Mouse (Mus musculus): ENCODE measurements around the gene Trank1. TPM values are rescaled to one million over a fixed set of nuclear protein-coding genes. Genes with fewer than 3 reads are reported as not detected.

The Trank1 gene
- total RNA-seq, 1 experiment, result 0.76 TPM

DNA sequence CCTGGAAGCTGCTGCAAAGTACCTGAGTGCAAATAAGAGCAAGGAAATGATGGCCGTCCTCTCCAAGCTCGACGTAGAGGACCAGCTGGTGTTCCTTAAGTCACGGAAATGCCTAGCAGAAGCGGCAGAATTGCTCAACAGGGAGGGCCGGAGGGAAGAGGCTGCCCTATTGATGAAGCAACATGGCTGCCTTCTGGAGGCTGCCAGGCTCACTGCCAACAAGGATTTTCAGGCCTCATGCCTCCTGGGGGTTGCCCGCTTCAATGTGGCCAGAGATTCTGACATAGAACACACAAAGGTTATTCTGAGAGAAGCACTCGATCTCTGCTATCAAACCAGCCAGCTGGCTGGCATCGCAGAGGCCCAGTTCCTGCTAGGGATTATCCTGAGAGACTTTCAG is 78.5 kb downstream of the Trank1 start:
- H3K4me1 ChIP-seq (ENCODE audit: control insufficient read depth in 2 of 2, insufficient read depth in 2 of 2, low read length in 2 of 2, poor library complexity in 1 of 2), result no peaks in the 10 kb centered on the region
- no peak overlapping the region for H3K9ac ChIP-seq (ENCODE audit: insufficient read depth, low read depth, low read length, poor library complexity, severe bottlenecking)
- DNase-seq (ENCODE audit: low read depth, low spot score), result no peak

DNA sequence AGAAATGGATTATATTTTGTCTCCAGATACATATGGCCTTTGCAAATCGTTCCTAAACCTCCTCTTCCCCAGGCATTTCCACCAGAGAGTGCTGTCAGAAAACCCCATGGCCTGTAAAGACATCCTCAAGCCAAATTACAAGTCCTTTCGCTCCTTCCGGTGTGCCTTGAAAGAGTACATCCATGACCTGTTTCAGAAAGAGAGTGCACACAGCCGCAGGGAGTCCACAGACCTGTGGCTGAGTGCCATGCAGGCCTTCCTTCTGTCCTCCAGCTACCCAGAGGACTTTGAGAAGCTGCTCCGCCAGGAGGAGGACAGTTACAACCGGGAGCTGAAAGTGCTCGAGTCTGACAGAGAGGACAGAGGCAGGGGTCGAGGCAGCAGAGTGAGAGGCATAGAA is 79.5 kb downstream of the Trank1 start:
- in situ Hi-C loops (cut with MboI; ENCODE audit: low sequenced_read_pairs in 2 of 2, unreplicated experiment in 2 of 2), result no loop called here
- no peak for TF ChIP-seq ZNF384 (IDR thresholded peaks at IDR 0.05; ENCODE audit: low read depth, low read length)
- TF ChIP-seq CHD2 (IDR thresholded peaks at IDR 0.05; ENCODE audit: low read depth, low read length), result no peak
- TF ChIP-seq ZC3H11A (IDR thresholded peaks at IDR 0.05; ENCODE audit: borderline replicate concordance, low read depth, low read length), result no peak
- no peak for TF ChIP-seq HCFC1 (IDR thresholded peaks at IDR 0.05; ENCODE audit: borderline replicate concordance, insufficient read depth, low read length)
- no peak for TF ChIP-seq MAFK (IDR thresholded peaks at IDR 0.05; ENCODE audit: insufficient read depth, low read depth, low read length)
- no peak overlapping the region for H3K4me3 ChIP-seq (ENCODE audit: insufficient read depth in 1 of 2, low read depth in 1 of 2, low read length in 2 of 2, poor library complexity in 1 of 2, severe bottlenecking in 1 of 2)
- H3K4me1 ChIP-seq (ENCODE audit: control insufficient read depth in 2 of 2, insufficient read depth in 2 of 2, low read length in 2 of 2, poor library complexity in 1 of 2), result no peaks in the 10 kb centered on the region
- no peak overlapping the region for H3K27ac ChIP-seq (ENCODE audit: insufficient read depth, low read depth, low read length, poor library complexity, severe bottlenecking)
- DNase-seq (ENCODE audit: low read depth, low spot score), result no peak
- no peaks in the 10 kb centered on the region for H3K9me3 ChIP-seq (ENCODE audit: control insufficient read depth, insufficient read depth, low read depth, low read length)
- no peak overlapping the region for H3K9ac ChIP-seq (ENCODE audit: insufficient read depth, low read depth, low read length, poor library complexity, severe bottlenecking)
- no peaks in the 10 kb centered on the region for H3K36me3 ChIP-seq (ENCODE audit: control insufficient read depth, insufficient read depth, low read length, poor library complexity, severe bottlenecking)

More for the DNA sequence above, 78.5 kb downstream of the Trank1 start:
- no peak for TF ChIP-seq ZC3H11A (IDR thresholded peaks at IDR 0.05; ENCODE audit: borderline replicate concordance, low read depth, low read length)
- no peak for TF ChIP-seq MAFK (IDR thresholded peaks at IDR 0.05; ENCODE audit: insufficient read depth, low read depth, low read length)
- no peak for TF ChIP-seq HCFC1 (IDR thresholded peaks at IDR 0.05; ENCODE audit: borderline replicate concordance, insufficient read depth, low read length)
- no peak for TF ChIP-seq ZNF384 (IDR thresholded peaks at IDR 0.05; ENCODE audit: low read depth, low read length)
- TF ChIP-seq CHD2 (IDR thresholded peaks at IDR 0.05; ENCODE audit: low read depth, low read length), result no peak
- in situ Hi-C loops (cut with MboI; ENCODE audit: low sequenced_read_pairs in 2 of 2, unreplicated experiment in 2 of 2), result no loop called here
- H3K27ac ChIP-seq (ENCODE audit: insufficient read depth, low read depth, low read length, poor library complexity, severe bottlenecking), result no peak overlapping the region
- H3K4me3 ChIP-seq (ENCODE audit: insufficient read depth in 1 of 2, low read depth in 1 of 2, low read length in 2 of 2, poor library complexity in 1 of 2, severe bottlenecking in 1 of 2), result no peak overlapping the region
- no peaks in the 10 kb centered on the region for H3K9me3 ChIP-seq (ENCODE audit: control insufficient read depth, insufficient read depth, low read depth, low read length)
- H3K36me3 ChIP-seq (ENCODE audit: control insufficient read depth, insufficient read depth, low read length, poor library complexity, severe bottlenecking), result no peaks in the 10 kb centered on the region

DNA sequence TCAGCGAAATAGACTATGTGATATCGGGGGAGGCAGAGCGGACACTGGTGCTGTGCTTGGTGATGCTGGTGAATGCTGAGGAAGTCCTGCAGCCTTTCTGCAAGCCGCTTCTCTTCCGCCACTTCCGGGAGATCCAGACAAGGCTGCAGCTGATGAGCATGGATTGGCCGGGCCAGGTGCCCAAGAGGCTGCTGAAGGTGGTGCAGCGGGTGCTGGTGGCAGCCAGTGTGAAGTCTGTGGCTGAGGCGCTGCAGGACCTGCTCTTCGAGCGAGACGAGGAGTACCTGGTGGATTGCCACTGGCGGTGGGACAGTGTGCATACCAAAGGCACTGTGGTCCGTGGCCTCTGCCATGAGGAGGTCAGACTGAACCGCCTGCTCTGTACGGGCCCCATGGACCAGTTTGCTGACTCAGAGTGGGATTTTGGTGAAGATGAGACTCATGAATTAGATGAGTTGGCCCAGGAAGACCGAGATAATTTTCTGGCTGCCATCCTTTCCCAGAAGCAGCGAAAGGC is 80.4 kb downstream of the Trank1 start:
- H3K4me1 ChIP-seq (ENCODE audit: control insufficient read depth in 2 of 2, insufficient read depth in 2 of 2, low read length in 2 of 2, poor library complexity in 1 of 2), result no peaks in the 10 kb centered on the region
- no peak overlapping the region for H3K9ac ChIP-seq (ENCODE audit: insufficient read depth, low read depth, low read length, poor library complexity, severe bottlenecking)
- H3K36me3 ChIP-seq (ENCODE audit: control insufficient read depth, insufficient read depth, low read length, poor library complexity, severe bottlenecking), result no peaks in the 10 kb centered on the region
- TF ChIP-seq CHD2 (IDR thresholded peaks at IDR 0.05; ENCODE audit: low read depth, low read length) (no peak), ZNF384 (IDR thresholded peaks at IDR 0.05; ENCODE audit: low read depth, low read length) (no peak), ZC3H11A (IDR thresholded peaks at IDR 0.05; ENCODE audit: borderline replicate concordance, low read depth, low read length) (no peak), MAFK (IDR thresholded peaks at IDR 0.05; ENCODE audit: insufficient read depth, low read depth, low read length) (no peak), HCFC1 (IDR thresholded peaks at IDR 0.05; ENCODE audit: borderline replicate concordance, insufficient read depth, low read length) (no peak)
- H3K27ac ChIP-seq (ENCODE audit: insufficient read depth, low read depth, low read length, poor library complexity, severe bottlenecking), result no peak overlapping the region
- in situ Hi-C loops (cut with MboI; ENCODE audit: low sequenced_read_pairs in 2 of 2, unreplicated experiment in 2 of 2), result no loop called here
- DNase-seq (ENCODE audit: low read depth, low spot score), result peak; percentile 22
- no peaks in the 10 kb centered on the region for H3K9me3 ChIP-seq (ENCODE audit: control insufficient read depth, insufficient read depth, low read depth, low read length)
- H3K4me3 ChIP-seq (ENCODE audit: insufficient read depth in 1 of 2, low read depth in 1 of 2, low read length in 2 of 2, poor library complexity in 1 of 2, severe bottlenecking in 1 of 2), result peak overlapping the region; percentile 53; a peak in 3 of 4 replicates

DNA sequence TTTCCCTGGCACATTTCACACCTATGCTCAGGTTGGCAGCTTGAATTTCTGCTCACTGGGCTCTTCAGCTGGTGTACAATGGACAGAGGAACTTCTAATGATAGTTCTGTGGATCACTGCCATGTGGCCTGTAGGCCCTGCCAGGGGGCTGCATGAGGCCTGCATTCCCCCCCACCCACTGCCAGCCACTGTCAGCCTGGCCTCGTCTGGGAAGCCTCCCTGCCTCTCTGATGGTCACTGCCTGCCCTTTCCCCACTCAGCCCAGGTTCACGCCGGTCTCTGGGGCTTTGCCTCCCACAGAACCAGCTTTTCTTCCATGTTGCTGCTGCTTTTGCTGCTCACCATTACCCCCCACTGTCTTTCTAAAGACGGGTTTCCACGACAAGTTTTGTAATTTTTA is 83.7 kb downstream of the Trank1 start:
- H3K9ac ChIP-seq (ENCODE audit: insufficient read depth, low read depth, low read length, poor library complexity, severe bottlenecking), result no peak overlapping the region
- in situ Hi-C loops (cut with MboI; ENCODE audit: low sequenced_read_pairs in 2 of 2, unreplicated experiment in 2 of 2), result no loop called here
- H3K9me3 ChIP-seq (ENCODE audit: control insufficient read depth, insufficient read depth, low read depth, low read length), result no peaks in the 10 kb centered on the region
- H3K4me1 ChIP-seq (ENCODE audit: control insufficient read depth in 2 of 2, insufficient read depth in 2 of 2, low read length in 2 of 2, poor library complexity in 1 of 2), result no peaks in the 10 kb centered on the region
- TF ChIP-seq CHD2 (IDR thresholded peaks at IDR 0.05; ENCODE audit: low read depth, low read length) (no peak), ZC3H11A (IDR thresholded peaks at IDR 0.05; ENCODE audit: borderline replicate concordance, low read depth, low read length) (no peak), HCFC1 (IDR thresholded peaks at IDR 0.05; ENCODE audit: borderline replicate concordance, insufficient read depth, low read length) (no peak), ZNF384 (IDR thresholded peaks at IDR 0.05; ENCODE audit: low read depth, low read length) (no peak)
- no peaks in the 10 kb centered on the region for H3K36me3 ChIP-seq (ENCODE audit: control insufficient read depth, insufficient read depth, low read length, poor library complexity, severe bottlenecking)
- no peak overlapping the region for H3K4me3 ChIP-seq (ENCODE audit: insufficient read depth in 1 of 2, low read depth in 1 of 2, low read length in 2 of 2, poor library complexity in 1 of 2, severe bottlenecking in 1 of 2)
- DNase-seq (ENCODE audit: low read depth, low spot score), result no peak
- no peak overlapping the region for H3K27ac ChIP-seq (ENCODE audit: insufficient read depth, low read depth, low read length, poor library complexity, severe bottlenecking)

DNA sequence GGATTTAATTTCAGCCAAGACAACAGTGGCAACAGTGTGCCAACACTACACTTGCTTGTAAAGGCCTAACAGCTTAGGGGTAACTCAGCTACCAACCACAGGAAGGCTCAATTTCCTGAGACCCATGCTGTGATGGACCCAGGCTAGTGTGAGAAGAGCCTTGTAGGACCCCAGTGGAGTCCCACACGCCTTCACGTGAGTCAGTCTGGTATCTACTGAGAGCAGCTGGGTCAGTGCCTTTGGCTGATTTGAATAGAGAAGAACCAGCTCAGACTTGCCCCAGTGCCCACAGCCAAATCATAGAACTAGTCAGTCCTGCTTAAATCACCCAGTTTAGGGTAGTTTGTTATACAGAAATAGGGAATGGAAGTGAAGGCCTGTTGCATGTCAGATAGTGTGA is 86.5 kb downstream of the Trank1 start:
- Histone ChIP-seq H3K9me3 (ENCODE audit: control insufficient read depth, insufficient read depth, low read depth, low read length) (no peaks in the 10 kb centered on the region), H3K4me3 (ENCODE audit: insufficient read depth in 1 of 2, low read depth in 1 of 2, low read length in 2 of 2, poor library complexity in 1 of 2, severe bottlenecking in 1 of 2) (no peak overlapping the region), H3K9ac (ENCODE audit: insufficient read depth, low read depth, low read length, poor library complexity, severe bottlenecking) (no peak overlapping the region), H3K36me3 (ENCODE audit: control insufficient read depth, insufficient read depth, low read length, poor library complexity, severe bottlenecking) (no peaks in the 10 kb centered on the region), H3K27ac (ENCODE audit: insufficient read depth, low read depth, low read length, poor library complexity, severe bottlenecking) (no peak overlapping the region), H3K4me1 (ENCODE audit: control insufficient read depth in 2 of 2, insufficient read depth in 2 of 2, low read length in 2 of 2, poor library complexity in 1 of 2) (no peaks in the 10 kb centered on the region)
- no peak for DNase-seq (ENCODE audit: low read depth, low spot score)
- TF ChIP-seq MAFK (IDR thresholded peaks at IDR 0.05; ENCODE audit: insufficient read depth, low read depth, low read length), result no peak
- TF ChIP-seq HCFC1 (IDR thresholded peaks at IDR 0.05; ENCODE audit: borderline replicate concordance, insufficient read depth, low read length), result no peak
- no peak for TF ChIP-seq ZC3H11A (IDR thresholded peaks at IDR 0.05; ENCODE audit: borderline replicate concordance, low read depth, low read length)
- no peak for TF ChIP-seq CHD2 (IDR thresholded peaks at IDR 0.05; ENCODE audit: low read depth, low read length)
- TF ChIP-seq ZNF384 (IDR thresholded peaks at IDR 0.05; ENCODE audit: low read depth, low read length), result no peak
- in situ Hi-C loops (cut with MboI; ENCODE audit: low sequenced_read_pairs in 2 of 2, unreplicated experiment in 2 of 2), result no loop called here

All from ES-E14 (cell line).